Mouse (Mus musculus) hindbrain, embryonic 16.5 days (tissue): ENCODE measurements around the gene Hyal3. TPM values are rescaled to one million over a fixed set of nuclear protein-coding genes. Genes with fewer than 3 reads are reported as not detected.
A peak's percentile ranks its signal among the peaks of the same experiment; 100 is the strongest.

Experiments used
- ATAC-seq: fragments of 200-750 bp; cut with Nextera tagmentation; 2 replicates; pipeline ENCODE4 v1.8.0; 2017; ENCODE audit warnings: moderate TSS enrichment, moderate library complexity
- H3K27ac ChIP-seq: fragments of 300-500 bp; sonication (generic); 2 replicates; pipeline ENCODE4 v1.5.1; 2014; ENCODE audit warnings: low read depth, mild to moderate bottlenecking, control low read depth, low read length, moderate library complexity
- H3K27me3 ChIP-seq: fragments of 300-500 bp; sonication (generic); replicated peaks from 2 replicates; pipeline ENCODE4 v1.6.1; 2014; ENCODE audit warnings: low read length; ENCODE audit not compliant: control insufficient read depth, insufficient read depth
- H3K36me3 ChIP-seq: fragments of 300-500 bp; sonication (generic); 2 replicates; pipeline ENCODE4 v1.6.1; 2014; ENCODE audit warnings: mild to moderate bottlenecking, low read length, moderate library complexity, mixed read lengths; ENCODE audit not compliant: control insufficient read depth, insufficient read depth
- H3K4me1 ChIP-seq: fragments of 300-500 bp; sonication (generic); 2 replicates; pipeline ENCODE4 v1.6.1; 2014; ENCODE audit warnings: low read depth, low read length; ENCODE audit not compliant: control insufficient read depth, insufficient read depth
- H3K4me2 ChIP-seq: fragments of 300-500 bp; sonication (generic); 2 replicates; pipeline ENCODE4 v1.6.1; 2014; ENCODE audit warnings: mild to moderate bottlenecking, low read length, control low read depth, moderate library complexity
- H3K4me3 ChIP-seq: fragments of 300-500 bp; sonication (generic); 2 replicates; pipeline ENCODE4 v1.5.1; 2014; ENCODE audit warnings: mild to moderate bottlenecking, low read length, control low read depth, moderate library complexity
- H3K9ac ChIP-seq: fragments of 300-500 bp; sonication (generic); 2 replicates; pipeline ENCODE4 v1.6.1; 2014; ENCODE audit warnings: low read depth, mild to moderate bottlenecking, control low read depth, low read length, moderate library complexity
- H3K9me3 ChIP-seq: fragments of 300-500 bp; sonication (generic); 2 replicates; pipeline ENCODE4 v1.6.1; 2014; ENCODE audit warnings: mild to moderate bottlenecking, low read length, moderate library complexity; ENCODE audit not compliant: control insufficient read depth
- WGBS: fragments of 180-500 bp; shearing (Covaris S2); extraction: QIAGEN DNeasy Blood & Tissue Kit; methylation state at CpG from one replicate; pipeline ENCODE4 v1.1.7; 2014; 5-methylcytosine and 5-hydroxymethylcytosine counted together
- polyA plus RNA-seq: library from polyadenylated mRNA; unstranded; fragments of >200 nt; fragmentation: Nextera tagmentation; extraction: Ambion mirVana; gene quantifications from 2 replicates; pipeline ENCODE4 v1.2.1, GENCODE M21; 2015

The Hyal3 gene
- polyA plus RNA-seq, 1 experiment from 2014 or later, result 2.7 TPM

DNA sequence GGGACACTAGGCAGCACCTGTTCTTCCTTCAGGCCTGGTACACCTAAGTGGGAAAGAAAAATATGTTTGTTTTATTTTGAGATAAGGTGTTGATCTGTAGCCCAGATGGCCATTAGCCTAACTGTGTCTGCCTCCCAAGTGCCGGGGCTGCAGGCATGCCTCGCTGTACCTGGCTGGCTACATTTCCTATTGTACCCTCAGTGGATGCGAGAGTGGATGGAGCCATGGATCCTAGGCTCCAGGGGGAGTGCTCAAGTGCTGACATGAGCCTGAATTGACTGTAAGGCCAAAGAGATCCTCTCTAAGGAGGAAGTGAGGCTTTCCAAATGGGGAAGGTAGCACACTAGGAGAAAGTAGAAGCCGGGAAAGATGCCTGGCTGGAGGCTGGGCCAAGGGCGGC is 32.7 kb upstream of the Hyal3 start:
- Histone ChIP-seq H3K36me3 (peaks cover 12% of the 10 kb centered on the region), H3K4me3 (no peak overlapping the region), H3K9me3 (no peaks in the 10 kb centered on the region), H3K4me2 (no peak overlapping the region), H3K27me3 (peaks cover 23% of the 10 kb centered on the region), H3K4me1 (peaks cover 28% of the 10 kb centered on the region), H3K9ac (no peak overlapping the region), H3K27ac (no peak overlapping the region)
- no peak for ATAC-seq
- WGBS, result 81% methylated on average over 5 of the region's 5 CpGs

DNA sequence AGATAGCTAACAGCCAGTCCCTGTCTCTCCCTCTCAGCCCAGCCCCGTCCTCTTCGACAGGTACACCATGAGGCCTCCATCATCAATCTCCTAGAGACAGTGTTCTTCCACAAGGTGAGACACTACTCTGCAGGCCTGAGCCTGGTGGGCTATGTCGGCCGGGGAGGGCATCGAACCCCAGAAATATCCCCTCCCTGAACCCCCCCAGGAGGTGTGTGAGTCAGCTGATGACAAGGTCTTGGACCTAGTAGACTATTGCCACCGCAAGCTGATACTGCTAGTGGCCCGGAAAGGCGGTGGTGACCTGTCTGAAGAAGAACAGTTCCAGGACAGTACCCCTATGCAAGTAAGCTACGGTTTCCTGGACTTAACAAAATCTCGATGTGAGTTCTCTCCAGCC is 31.8 kb upstream of the Hyal3 start:
- H3K4me1 ChIP-seq, result peaks cover 31% of the 10 kb centered on the region
- H3K27me3 ChIP-seq, result peaks cover 24% of the 10 kb centered on the region
- H3K27ac ChIP-seq, result no peak overlapping the region
- WGBS, result 91% methylated on average over 10 of the region's 10 CpGs
- no peak for ATAC-seq
- H3K36me3 ChIP-seq, result peaks cover 12% of the 10 kb centered on the region
- no peak overlapping the region for H3K9ac ChIP-seq
- no peaks in the 10 kb centered on the region for H3K9me3 ChIP-seq
- H3K4me3 ChIP-seq, result no peak overlapping the region
- no peak overlapping the region for H3K4me2 ChIP-seq

DNA sequence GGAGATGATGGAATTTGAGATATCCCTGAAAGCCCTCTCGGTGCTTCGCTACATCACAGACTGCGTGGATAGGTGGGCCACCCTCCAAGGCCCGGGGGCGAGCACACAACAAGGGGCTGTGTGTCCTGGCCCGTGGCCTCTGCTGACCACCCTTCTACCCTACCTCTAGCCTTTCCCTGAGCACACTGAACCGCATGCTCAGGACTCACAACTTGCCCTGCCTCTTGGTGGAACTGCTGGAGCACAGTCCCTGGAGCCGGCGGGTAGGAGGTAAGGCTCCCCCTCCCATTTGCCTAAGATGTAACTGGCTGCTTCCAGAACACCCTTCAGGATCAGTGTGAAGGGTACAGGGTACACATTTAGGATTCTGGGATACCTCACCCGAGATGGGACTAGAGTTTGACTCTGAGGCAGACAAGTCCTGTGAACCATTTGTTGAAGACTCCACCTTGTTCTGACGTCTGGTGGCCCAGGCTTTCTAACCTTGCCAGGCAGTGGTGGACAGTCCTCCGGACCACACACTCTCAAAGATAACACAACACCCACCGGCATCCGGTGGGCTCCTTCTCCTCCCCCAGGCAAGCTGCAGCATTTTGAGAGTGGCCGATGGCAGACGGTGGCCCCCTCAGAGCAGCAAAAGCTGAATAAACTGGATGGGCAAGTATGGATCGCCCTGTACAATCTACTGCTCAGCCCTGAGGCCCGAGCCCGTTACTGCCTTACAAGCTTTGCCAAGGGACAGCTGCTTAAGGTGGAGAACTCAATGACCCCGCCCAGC is 31.1 kb upstream of the Hyal3 start:
- H3K4me1 ChIP-seq, result peaks cover 32% of the 10 kb centered on the region
- peaks cover 5% of the 10 kb centered on the region for H3K36me3 ChIP-seq
- no peak overlapping the region for H3K4me3 ChIP-seq
- H3K9ac ChIP-seq, result no peak overlapping the region
- H3K4me2 ChIP-seq, result no peak overlapping the region
- no peak overlapping the region for H3K27ac ChIP-seq
- ATAC-seq, result no peak
- no peaks in the 10 kb centered on the region for H3K9me3 ChIP-seq
- H3K27me3 ChIP-seq, result peaks cover 24% of the 10 kb centered on the region
- 85% methylated on average over 20 of the region's 20 CpGs for WGBS

DNA sequence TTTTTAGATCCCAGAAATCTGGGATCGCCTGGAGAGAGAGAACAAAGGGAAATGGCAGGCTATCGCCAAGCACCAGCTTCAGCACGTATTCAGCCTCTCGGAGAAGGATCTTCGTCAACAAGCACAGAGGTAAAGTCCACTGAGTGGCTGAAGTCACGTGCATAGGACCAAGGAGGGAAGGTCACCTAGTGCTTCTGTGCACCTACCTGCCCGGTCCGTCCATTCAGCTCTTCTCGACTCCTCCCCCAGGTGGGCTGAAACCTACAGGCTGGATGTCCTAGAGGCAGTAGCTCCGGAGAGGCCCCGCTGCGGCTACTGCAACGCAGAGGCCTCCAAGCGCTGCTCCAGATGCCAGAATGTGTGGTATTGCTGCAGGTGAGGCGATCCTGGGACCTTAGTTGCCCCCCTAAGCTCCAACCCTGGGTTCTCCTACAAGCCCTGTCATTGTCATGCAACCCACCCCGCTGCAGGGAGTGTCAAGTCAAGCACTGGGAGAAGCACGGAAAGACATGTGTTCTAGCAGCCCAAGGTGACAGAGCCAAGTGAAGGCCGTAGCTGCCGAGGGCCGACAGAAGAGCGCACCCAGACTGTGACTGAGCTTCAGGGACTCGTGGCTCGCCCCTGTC is 30.0 kb upstream of the Hyal3 start:
- Histone ChIP-seq H3K27me3 (peaks cover 24% of the 10 kb centered on the region), H3K9ac (no peak overlapping the region), H3K4me1 (peaks cover 31% of the 10 kb centered on the region), H3K4me3 (peak overlapping the region; percentile 43; the same call in 1 of the 2 replicates), H3K27ac (no peak overlapping the region), H3K4me2 (peak overlapping the region; percentile 73), H3K36me3 (no peaks in the 10 kb centered on the region), H3K9me3 (no peaks in the 10 kb centered on the region)
- WGBS, result 33% methylated on average over 23 of the region's 23 CpGs
- ATAC-seq, result no peak

GRCm38 (mm10) chr9:107551117-107551889 is 29.3 kb upstream of the Hyal3 start, which contains the start of gene Rassf1:
Gene Rassf1, plus strand, starts transcription at chr9:107551555.
- peak within 1 kb of the TSS; percentile 43 for H3K4me3 ChIP-seq
- no peaks in the 10 kb centered on the region for H3K36me3 ChIP-seq
- H3K9me3 ChIP-seq, result no peaks in the 10 kb centered on the region
- 3% methylated on average over 57 of the region's 63 CpGs for WGBS
- peak within 1 kb of the TSS; percentile 14; the same call in 1 of the 2 replicates for H3K27ac ChIP-seq
- peak within 1 kb of the TSS; percentile 73 for H3K4me2 ChIP-seq
- peaks cover 38% of the 10 kb centered on the region for H3K4me1 ChIP-seq
- peak within 1 kb of the TSS; percentile 68 for H3K9ac ChIP-seq
- no peak for ATAC-seq
- peaks cover 24% of the 10 kb centered on the region for H3K27me3 ChIP-seq

DNA sequence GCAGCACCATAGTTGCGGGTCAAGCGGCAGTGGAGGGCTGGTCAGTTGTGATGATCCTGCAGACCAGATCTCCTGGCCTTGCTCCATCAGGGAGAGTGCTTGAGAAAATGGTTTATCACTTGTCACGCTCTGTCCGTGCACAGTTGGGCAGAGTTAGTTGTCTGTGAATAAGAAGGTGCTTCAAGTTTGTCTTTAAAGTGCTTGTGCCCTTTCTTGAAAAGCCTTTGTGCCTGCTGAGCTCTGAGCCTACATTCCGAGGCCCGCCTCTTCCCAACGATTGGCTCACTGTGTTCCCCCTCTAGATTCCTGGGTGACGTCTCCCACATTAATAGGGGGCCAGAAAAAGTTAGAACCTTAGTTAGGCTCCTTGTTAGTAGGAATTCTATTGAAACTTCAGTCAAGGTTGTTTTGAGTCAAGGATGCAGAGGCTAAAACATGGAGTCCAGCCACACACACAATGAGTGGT is 28.7 kb upstream of the Hyal3 start:
- Histone ChIP-seq H3K9ac (peak overlapping the region; percentile 68), H3K27ac (0 out of 2 replicates have a peak overlapping the region, but pooled peaks have one; percentile 14), H3K27me3 (peaks cover 24% of the 10 kb centered on the region), H3K9me3 (no peaks in the 10 kb centered on the region), H3K36me3 (no peaks in the 10 kb centered on the region), H3K4me2 (peak overlapping the region; percentile 73), H3K4me3 (peak overlapping the region; percentile 43), H3K4me1 (peaks cover 40% of the 10 kb centered on the region)
- no peak for ATAC-seq
- WGBS, result 15% methylated on average over 8 of the region's 8 CpGs

DNA sequence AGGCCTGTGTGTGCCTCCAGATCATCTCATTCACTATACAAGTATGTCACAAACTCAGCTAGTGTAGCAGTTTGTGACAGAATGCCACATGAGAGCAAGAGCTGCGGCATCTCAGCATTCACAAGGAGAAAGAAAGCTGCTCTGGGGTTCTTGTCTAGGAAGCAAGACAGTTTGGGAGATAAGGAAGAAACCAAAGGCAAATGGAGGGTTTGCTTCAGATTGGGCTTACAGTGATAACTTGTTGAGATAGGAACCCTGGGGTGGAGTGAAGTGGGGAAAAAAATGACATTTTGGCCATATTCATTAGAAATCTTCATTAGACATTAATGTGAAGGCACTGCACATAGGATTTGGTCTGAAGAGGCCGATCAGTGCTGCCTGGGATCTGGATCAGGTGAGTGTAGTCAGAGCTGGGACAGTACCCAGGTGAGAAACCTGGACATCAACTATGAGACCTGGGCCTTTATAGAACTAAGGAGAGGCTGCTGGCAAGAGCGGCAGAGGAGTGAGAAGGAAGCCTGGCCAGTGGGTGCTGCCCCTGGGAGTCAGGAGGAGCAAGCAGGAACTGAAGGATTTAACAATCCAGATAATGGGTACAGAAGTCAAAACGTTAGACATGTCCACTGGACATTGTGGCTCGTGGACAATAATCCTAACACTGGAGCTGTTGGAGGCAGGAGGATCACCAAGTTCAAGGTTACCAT is 27.8 kb upstream of the Hyal3 start:
- WGBS, result 81% methylated on average over 5 of the region's 5 CpGs
- no peaks in the 10 kb centered on the region for H3K9me3 ChIP-seq
- H3K27me3 ChIP-seq, result peaks cover 24% of the 10 kb centered on the region
- H3K36me3 ChIP-seq, result peaks cover 5% of the 10 kb centered on the region
- H3K4me2 ChIP-seq, result peak overlapping the region; percentile 96; the same call in 1 of the 2 replicates
- peaks cover 34% of the 10 kb centered on the region for H3K4me1 ChIP-seq
- no peak overlapping the region; the same call in 1 of the 2 replicates for H3K4me3 ChIP-seq
- no peak overlapping the region for H3K27ac ChIP-seq
- no peak overlapping the region; the same call in 1 of the 2 replicates for H3K9ac ChIP-seq
- no peak for ATAC-seq

- Histone ChIP-seq H3K36me3 (peaks cover 10% of the 10 kb centered on the region), H3K9me3 (no peaks in the 10 kb centered on the region), H3K9ac (peak overlapping the region; percentile 80), H3K4me1 (peaks cover 34% of the 10 kb centered on the region), H3K4me2 (peak overlapping the region; percentile 96), H3K4me3 (peak overlapping the region; percentile 81), H3K27me3 (peaks cover 24% of the 10 kb centered on the region), H3K27ac (peak overlapping the region; percentile 92)
- ATAC-seq, result peak; percentile 68
- 7% methylated on average over 35 of the region's 37 CpGs for WGBS
These were observed 26.9 kb upstream of the Hyal3 start for GRCm38 (mm10) chr9:107553541-107554318.
